29 mouse cellular contexts compared by ENCODE assay signal in genomic region chr9:37669678-37670077, GRCm38 (mm10). TPM values are rescaled to one million over a fixed set of nuclear protein-coding genes. Genes with fewer than 3 reads are reported as not detected.
"Had no signal": no experiment of that assay in that cellular context is flagged by ENCODE, and none has a peak within 500 bp of the region (broad histone marks: within the 10 kb centered on the region; RNA-seq: fewer than 3 reads in every experiment).

No protein-coding gene starts in this region.

- H3K4me3 ChIP-seq: kidney, embryonic 15.5 days; left cerebral cortex, adult 2 months; limb, embryonic 12.5 days; liver, embryonic 13.5 days; midbrain, embryonic 13.5 days; neural tube, embryonic 12.5 days; neural tube, embryonic 15.5 days; stomach, embryonic 15.5 days had no signal

- H3K27ac ChIP-seq: kidney, embryonic 15.5 days; left cerebral cortex, adult 2 months; limb, embryonic 12.5 days; liver, embryonic 13.5 days; macrophage; midbrain, embryonic 13.5 days; neural tube, embryonic 12.5 days; neural tube, embryonic 15.5 days; stomach, embryonic 15.5 days had no signal

- ATAC-seq: midbrain, embryonic 13.5 days had no signal

- H3K4me2 ChIP-seq: kidney, embryonic 15.5 days; limb, embryonic 12.5 days; liver, embryonic 13.5 days; midbrain, embryonic 13.5 days; neural tube, embryonic 12.5 days; neural tube, embryonic 15.5 days; stomach, embryonic 15.5 days had no signal

- H3K27me3 ChIP-seq: kidney, embryonic 15.5 days; limb, embryonic 12.5 days; liver, embryonic 13.5 days; midbrain, embryonic 13.5 days; neural tube, embryonic 12.5 days; neural tube, embryonic 15.5 days; stomach, embryonic 15.5 days had no signal

- H3K9ac ChIP-seq: kidney, embryonic 15.5 days; limb, embryonic 12.5 days; liver, embryonic 13.5 days; midbrain, embryonic 13.5 days; neural tube, embryonic 12.5 days; neural tube, embryonic 15.5 days; stomach, embryonic 15.5 days had no signal

- H3K4me1 ChIP-seq: kidney, embryonic 15.5 days; limb, embryonic 12.5 days; liver, embryonic 13.5 days; midbrain, embryonic 13.5 days; neural tube, embryonic 12.5 days; neural tube, embryonic 15.5 days; stomach, embryonic 15.5 days had no signal

- H3K9me3 ChIP-seq: kidney, embryonic 15.5 days; limb, embryonic 12.5 days; liver, embryonic 13.5 days; midbrain, embryonic 13.5 days; neural tube, embryonic 12.5 days; neural tube, embryonic 15.5 days; stomach, embryonic 15.5 days had no signal

- H3K36me3 ChIP-seq: kidney, embryonic 15.5 days; limb, embryonic 12.5 days; liver, embryonic 13.5 days; midbrain, embryonic 13.5 days; neural tube, embryonic 12.5 days; neural tube, embryonic 15.5 days; stomach, embryonic 15.5 days had no signal

- DNase-seq: kidney, adult 11 months; kidney, adult 8-10 months; kidney, postnatal 10 days; kidney, postnatal 36 days; layer of hippocampus, postnatal 36 days; liver; liver, embryonic 13.5 days; lung, adult 2 months; lung, postnatal 14 days; right cerebral cortex, adult 18-20 months; right cerebral cortex, postnatal 25 days; spleen, adult 18-20 months; thymus, postnatal 25 days had no signal

RNA-seq across cellular contexts. Expression of gene Panx3, which starts 0.6 kb away (rescaled TPM):
- total RNA-seq: layer of hippocampus, adult 8-10 months; layer of hippocampus, postnatal 10 days; layer of hippocampus, postnatal 36 days; left cerebral cortex, adult 2 months; left cerebral cortex, postnatal 10 days; left cerebral cortex, postnatal 36 days; megakaryocyte, adult 5-6 weeks; midbrain, postnatal 0 days had no signal
- polyA plus RNA-seq: kidney, embryonic 15.5 days; liver, embryonic 13.5 days; liver, embryonic 16.5 days; lung, adult 2 months; macrophage; midbrain, embryonic 13.5 days; neural tube, embryonic 12.5 days; stomach, embryonic 15.5 days; thymus, postnatal 0 days had no signal

RNA-seq across cellular contexts. Expression of gene Olfr160, which starts 46.4 kb away (rescaled TPM):
- total RNA-seq: layer of hippocampus, adult 8-10 months; layer of hippocampus, postnatal 10 days; layer of hippocampus, postnatal 36 days; left cerebral cortex, adult 2 months; left cerebral cortex, postnatal 10 days; left cerebral cortex, postnatal 36 days; megakaryocyte, adult 5-6 weeks; midbrain, postnatal 0 days had no signal
- polyA plus RNA-seq: kidney, embryonic 15.5 days; limb, embryonic 12.5 days; liver, embryonic 13.5 days; liver, embryonic 16.5 days; lung, adult 2 months; macrophage; midbrain, embryonic 13.5 days; midbrain, postnatal 0 days; neural tube, embryonic 12.5 days; neural tube, embryonic 15.5 days; stomach, embryonic 15.5 days; thymus, postnatal 0 days had no signal
